Mouse (Mus musculus) c-Kit-positive CD71-positive TER-119-negative erythroid progenitor cells, embryonic 14.5 days (primary cell): ENCODE data around the gene Cfap54.

ENCODE experiments used
- DNase-seq: peaks from one replicate; pipeline ENCODE4 v3.0.0-alpha.2; 2013; ENCODE audit warnings: low read depth

The Cfap54 gene

DNA sequence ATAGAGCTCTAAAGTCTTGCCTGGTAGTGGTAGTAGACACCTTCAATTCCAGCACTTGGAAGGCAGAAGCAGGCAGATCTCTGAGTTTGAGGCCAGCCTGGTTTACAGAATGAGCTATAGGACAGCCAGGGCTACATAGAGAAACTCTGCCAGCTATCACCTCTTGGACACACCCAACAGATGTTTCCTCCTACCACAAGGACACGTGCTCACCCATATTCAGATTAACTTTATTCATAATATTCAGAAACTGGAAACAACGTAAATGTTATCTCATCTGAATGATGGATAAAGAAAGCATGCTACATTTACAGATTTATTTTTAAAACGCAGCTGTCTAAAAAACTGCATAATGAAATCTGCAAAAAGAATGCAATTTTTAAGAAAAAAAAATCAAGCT lies 351.1 kb downstream of the Cfap54 start:
- DNase-seq: no peak

DNA sequence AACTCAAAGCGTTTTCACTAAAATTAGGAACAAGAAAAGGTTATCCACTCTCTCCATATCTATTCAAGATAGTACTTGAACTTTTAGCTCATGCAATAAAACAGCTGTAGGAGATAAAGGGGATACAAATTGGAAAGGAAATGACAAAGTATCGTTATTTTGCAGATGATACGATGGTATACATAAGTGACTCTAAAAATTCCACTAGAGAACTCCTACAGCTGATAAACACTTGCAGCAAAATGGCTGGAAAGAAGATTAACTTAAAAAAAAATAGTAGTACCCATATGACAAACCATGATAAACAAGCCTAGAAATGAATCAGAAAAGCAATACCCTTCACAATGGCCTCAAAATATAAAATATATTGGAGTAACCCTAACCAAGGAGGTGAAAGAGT lies 352.7 kb downstream of the Cfap54 start:
- DNase-seq: no peak
